Mouse (Mus musculus): ENCODE measurements around the gene St3gal3. TPM values are rescaled to one million over a fixed set of nuclear protein-coding genes. Genes with fewer than 3 reads are reported as not detected.

Gene St3gal3
- polyA plus RNA-seq, 1 experiment, result 36.9 TPM

DNA sequence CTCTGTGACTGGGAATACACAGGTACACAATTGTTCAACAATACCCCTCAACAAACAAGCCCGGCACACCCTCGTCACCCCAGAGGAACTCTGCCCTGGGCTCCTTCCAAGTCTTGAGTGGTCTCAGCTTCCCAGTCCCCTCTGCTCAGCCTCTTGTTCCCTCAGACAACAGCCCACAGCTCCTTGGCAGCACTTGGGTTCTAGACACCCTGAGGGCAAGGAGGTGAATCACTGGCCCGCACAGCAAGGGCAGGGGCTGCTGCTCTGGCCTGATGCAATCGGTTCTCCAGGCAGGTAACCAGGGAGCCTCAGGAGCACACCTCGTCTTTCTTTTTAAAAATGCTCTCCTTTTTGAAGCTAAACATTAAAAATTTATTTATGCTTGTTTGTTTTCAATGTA lies 201.5 kb downstream of the St3gal3 start:
- no peak for DNase-seq (ENCODE audit: low read depth)
- TF ChIP-seq CTCF (IDR thresholded peaks at IDR 0.05; ENCODE audit: borderline replicate concordance, extremely low read depth, insufficient read depth, insufficient read length) (no peak), POLR2A (IDR thresholded peaks at IDR 0.05; ENCODE audit: borderline replicate concordance, extremely low read depth, insufficient read depth, insufficient read length, poor library complexity, severe bottlenecking) (no peak)

DNA sequence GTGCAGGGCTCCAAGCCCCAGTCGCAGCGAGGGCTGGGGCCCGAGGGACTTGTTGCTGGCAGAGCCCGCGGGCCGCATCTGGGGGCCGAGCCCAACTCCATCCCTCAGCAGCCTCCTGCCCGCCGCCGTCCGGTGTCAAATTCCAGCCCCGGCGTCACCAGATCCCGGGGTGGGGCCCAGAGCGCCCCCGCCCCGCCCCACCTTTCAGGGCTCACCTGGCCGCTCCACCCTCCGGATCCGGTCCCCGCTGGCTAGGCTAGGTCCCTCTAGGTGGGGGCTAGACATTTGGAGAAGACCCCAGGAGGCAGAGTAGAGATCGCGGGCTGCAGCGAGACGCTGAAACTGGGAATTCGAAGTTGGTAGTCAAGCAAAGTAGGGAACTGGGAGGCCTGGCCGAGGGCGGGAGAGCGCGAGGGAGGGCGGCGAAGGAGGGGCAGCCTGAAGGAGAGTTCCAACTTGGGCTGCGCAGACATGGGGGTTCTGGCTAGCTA lies 205.3 kb downstream of the St3gal3 start, which contains the start of gene Artn:
Gene Artn, minus strand, starts transcription at position 373 of the 491 bp plus-strand sequence.
- no peak for TF ChIP-seq POLR2A (IDR thresholded peaks at IDR 0.05; ENCODE audit: borderline replicate concordance, extremely low read depth, insufficient read depth, insufficient read length, poor library complexity, severe bottlenecking)
- no peak for TF ChIP-seq CTCF (IDR thresholded peaks at IDR 0.05; ENCODE audit: borderline replicate concordance, extremely low read depth, insufficient read depth, insufficient read length)
- DNase-seq (ENCODE audit: low read depth), result no peak

DNA sequence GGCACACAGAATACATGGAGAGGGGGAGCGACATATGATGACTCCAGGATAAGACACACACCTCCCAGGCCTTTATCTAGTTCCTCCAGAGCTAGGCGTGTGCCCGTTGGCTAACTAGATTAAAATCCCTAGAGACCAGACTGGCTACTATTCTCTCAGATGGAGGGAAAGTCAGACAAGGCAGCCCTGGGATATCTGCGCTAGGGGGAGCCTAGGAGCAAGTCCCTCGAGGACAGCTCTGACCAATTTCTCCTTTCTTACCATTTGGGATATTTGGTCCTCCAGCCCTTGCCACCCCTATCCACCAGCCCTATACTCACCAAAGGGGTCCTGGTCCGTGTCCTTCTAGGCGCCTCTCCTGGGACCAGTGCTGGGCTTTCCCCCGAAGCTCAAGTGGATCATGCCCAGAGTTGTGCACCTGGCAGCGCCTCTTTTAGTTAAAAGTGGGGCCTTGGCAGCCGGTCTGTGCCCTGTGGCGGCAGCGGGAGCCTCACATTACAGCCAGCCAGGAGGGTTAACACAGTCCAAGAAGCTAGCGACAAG lies 205.9 kb downstream of the St3gal3 start:
- DNase-seq (ENCODE audit: low read depth), result no peak
- no peak for TF ChIP-seq POLR2A (IDR thresholded peaks at IDR 0.05; ENCODE audit: borderline replicate concordance, extremely low read depth, insufficient read depth, insufficient read length, poor library complexity, severe bottlenecking)
- peak; percentile 53; the same call in 1 of the 2 replicates for TF ChIP-seq CTCF (IDR thresholded peaks at IDR 0.05; ENCODE audit: borderline replicate concordance, extremely low read depth, insufficient read depth, insufficient read length)

DNA sequence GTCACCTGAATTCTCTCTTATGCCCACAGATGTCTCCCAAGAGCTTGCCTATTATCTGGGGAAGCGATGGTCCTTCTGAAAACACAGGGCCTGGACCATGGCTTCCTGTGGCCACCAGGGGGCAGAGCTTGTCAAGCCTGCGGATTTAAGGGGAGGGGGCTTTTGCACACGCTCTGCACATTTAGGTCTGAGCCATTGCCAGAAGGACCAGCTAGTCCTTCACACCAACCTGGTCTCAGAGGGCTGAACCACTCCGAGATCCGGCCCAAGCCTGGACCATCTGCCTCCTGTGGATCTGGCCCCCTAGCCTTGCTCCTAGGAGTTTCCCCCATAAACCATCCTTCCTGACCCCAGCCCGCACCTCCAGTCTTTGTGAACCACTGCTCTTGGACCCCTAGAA lies 206.5 kb downstream of the St3gal3 start:
- peak; percentile 84 for DNase-seq (ENCODE audit: low read depth)
- no peak for TF ChIP-seq POLR2A (IDR thresholded peaks at IDR 0.05; ENCODE audit: borderline replicate concordance, extremely low read depth, insufficient read depth, insufficient read length, poor library complexity, severe bottlenecking)
- peak; percentile 87 for TF ChIP-seq CTCF (IDR thresholded peaks at IDR 0.05; ENCODE audit: borderline replicate concordance, extremely low read depth, insufficient read depth, insufficient read length)

DNA sequence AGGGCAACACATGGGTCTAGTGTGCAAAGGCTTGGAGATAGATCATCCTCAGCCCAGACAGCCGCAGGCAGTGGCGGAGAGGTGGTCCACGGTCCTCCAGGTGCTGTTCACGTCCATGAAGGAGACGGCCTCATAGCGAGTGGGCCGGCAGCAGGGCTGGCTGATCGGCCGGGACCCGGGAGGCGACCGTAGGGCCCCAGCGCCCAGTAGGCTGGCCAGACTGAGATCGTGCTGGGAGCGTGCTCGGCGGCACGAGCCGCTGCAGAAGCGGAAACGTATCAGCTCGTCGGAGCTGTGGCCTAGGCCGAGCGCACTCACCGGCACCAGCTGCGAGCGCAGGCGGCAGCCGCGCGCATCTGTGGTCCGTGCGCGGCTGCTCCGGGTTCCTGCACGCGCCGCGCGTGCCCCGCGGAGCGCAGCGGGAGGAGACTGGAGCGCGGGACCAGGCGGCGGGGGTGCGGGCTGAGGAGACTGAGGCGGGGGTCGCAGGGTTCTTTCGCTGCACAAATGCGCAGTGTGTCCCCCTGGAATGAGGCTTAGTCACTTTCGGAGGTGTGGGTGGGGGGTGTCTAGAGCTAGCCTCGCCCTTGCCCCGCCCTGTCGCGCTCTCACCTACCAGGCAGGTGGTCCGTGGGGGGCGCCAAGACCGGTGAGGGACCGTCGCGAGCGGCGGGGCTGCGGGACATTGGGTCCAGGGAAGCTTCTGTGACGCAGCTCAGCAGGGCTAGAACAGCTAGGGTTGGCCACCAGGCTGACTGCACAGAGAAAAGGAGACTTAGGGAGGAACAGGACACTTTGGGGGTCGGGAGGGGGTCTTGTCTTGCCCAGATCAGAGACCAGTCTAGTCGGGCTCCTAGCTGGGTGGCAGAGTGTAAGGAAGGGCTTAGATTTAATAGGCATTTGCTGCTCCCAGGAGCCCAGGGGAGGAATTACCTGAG lies 207.9 kb downstream of the St3gal3 start:
- TF ChIP-seq POLR2A (IDR thresholded peaks at IDR 0.05; ENCODE audit: borderline replicate concordance, extremely low read depth, insufficient read depth, insufficient read length, poor library complexity, severe bottlenecking) (0 out of 2 replicates have a peak, but pooled peaks have one; percentile 22), CTCF (IDR thresholded peaks at IDR 0.05; ENCODE audit: borderline replicate concordance, extremely low read depth, insufficient read depth, insufficient read length) (no peak)
- peak; percentile 77 for DNase-seq (ENCODE audit: low read depth)

DNA sequence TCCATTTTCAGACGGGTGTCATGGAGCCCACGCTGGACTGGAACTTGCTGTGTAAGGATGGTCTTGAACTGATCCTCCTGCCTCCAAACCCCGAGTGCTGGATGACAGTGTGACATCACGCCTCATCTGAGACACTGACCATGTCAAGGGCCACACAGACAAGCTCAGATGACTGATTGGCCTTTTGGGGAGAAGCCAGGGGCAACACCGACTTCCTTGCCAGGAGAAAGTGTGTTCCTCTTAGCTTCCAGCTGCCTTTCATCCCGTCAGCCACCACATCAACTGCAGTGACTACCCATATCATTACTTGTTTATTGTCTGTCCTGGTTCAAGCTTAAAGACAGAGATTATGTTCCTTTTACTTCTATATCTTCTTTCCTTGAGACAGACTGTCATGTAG lies 209.8 kb downstream of the St3gal3 start:
- DNase-seq (ENCODE audit: low read depth), result no peak

DNA sequence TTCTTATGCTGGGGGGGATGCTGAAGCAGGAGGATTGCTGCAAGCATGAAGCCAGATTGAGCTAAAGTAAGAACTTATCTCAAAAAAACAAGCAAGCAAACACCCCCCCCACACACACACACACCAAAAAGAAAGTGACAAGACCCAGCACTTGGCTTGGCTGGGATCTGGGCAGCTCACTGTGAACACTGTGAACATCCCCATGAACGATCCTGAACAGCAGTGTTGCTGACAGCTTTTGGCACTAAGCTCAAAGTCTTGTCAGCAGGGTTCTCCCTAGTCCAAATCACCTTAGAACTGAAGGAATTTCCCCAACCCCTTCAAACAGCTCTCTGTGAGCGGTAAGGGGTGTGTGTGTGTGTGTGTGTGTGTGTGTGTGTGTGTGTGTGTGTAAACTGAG lies 211.3 kb downstream of the St3gal3 start:
- no peak for DNase-seq (ENCODE audit: low read depth)
- no peak for TF ChIP-seq CTCF (IDR thresholded peaks at IDR 0.05; ENCODE audit: borderline replicate concordance, extremely low read depth, insufficient read depth, insufficient read length)
- no peak for TF ChIP-seq POLR2A (IDR thresholded peaks at IDR 0.05; ENCODE audit: borderline replicate concordance, extremely low read depth, insufficient read depth, insufficient read length, poor library complexity, severe bottlenecking)

More for the DNA sequence above, 209.8 kb downstream of the St3gal3 start:
- TF ChIP-seq POLR2A (IDR thresholded peaks at IDR 0.05; ENCODE audit: borderline replicate concordance, extremely low read depth, insufficient read depth, insufficient read length, poor library complexity, severe bottlenecking) (no peak), CTCF (IDR thresholded peaks at IDR 0.05; ENCODE audit: borderline replicate concordance, extremely low read depth, insufficient read depth, insufficient read length) (no peak)

DNA sequence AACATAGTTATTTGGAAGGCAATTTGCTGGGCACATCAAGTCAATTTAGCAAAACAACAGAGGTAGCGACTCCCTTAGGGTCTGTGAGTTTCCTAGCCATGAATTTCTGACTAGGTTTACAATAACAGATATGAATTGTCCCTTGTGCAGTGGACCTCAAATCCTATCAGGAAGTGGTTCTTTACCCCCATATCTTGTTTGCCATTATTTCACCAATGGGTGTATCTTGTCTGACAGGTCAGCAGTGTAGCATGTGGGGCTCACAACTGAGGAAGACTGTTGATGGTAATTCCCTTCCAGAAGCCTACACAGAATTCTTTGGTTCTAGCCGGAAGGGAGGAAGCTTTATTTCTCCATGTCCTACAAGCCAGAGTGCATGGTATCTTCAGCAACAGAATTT lies 213.4 kb downstream of the St3gal3 start:
- TF ChIP-seq POLR2A (IDR thresholded peaks at IDR 0.05; ENCODE audit: borderline replicate concordance, extremely low read depth, insufficient read depth, insufficient read length, poor library complexity, severe bottlenecking) (no peak), CTCF (IDR thresholded peaks at IDR 0.05; ENCODE audit: borderline replicate concordance, extremely low read depth, insufficient read depth, insufficient read length) (no peak)
- DNase-seq (ENCODE audit: low read depth), result no peak

DNA sequence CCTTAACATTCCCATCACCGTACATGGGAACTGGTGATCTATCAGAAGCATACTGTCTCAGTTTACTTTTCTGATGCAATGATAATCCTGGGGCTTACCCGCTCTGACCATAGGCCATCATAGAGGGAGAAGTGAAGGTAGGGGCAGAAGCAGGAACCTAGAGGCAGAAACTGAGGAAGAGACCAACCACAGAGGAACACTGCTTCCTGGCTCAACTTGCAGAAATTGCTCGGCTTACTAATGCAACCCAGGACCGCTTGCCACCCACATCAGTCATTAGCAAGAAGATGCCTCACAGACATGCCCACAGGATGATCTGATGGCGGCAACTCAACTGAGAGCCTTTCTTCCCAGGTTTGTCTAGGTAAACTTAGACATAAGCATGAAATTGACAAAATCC lies 216.0 kb downstream of the St3gal3 start:
- TF ChIP-seq POLR2A (IDR thresholded peaks at IDR 0.05; ENCODE audit: borderline replicate concordance, extremely low read depth, insufficient read depth, insufficient read length, poor library complexity, severe bottlenecking) (no peak), CTCF (IDR thresholded peaks at IDR 0.05; ENCODE audit: borderline replicate concordance, extremely low read depth, insufficient read depth, insufficient read length) (no peak)
- DNase-seq (ENCODE audit: low read depth), result no peak

DNA sequence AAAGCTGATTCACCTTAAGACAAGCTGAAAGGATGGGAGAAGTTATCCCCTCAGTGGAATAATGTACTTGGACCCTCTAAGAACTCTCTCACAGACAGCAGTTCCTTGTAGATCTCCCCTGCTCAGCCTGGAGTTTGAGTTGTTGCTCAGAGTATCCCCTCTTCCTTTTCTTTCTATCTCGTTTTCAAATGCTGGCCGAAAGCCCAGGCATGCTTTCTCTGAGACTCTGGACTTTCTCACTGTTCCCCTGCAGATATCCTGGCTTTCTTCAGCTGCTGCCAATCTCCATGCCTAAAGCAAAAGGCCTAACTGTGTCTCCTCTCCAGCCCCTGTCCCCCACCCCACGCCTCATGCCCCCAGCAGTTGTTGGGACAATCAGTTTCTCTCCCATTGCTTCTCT lies 216.5 kb downstream of the St3gal3 start:
- DNase-seq (ENCODE audit: low read depth), result no peak
- no peak for TF ChIP-seq CTCF (IDR thresholded peaks at IDR 0.05; ENCODE audit: borderline replicate concordance, extremely low read depth, insufficient read depth, insufficient read length)
- TF ChIP-seq POLR2A (IDR thresholded peaks at IDR 0.05; ENCODE audit: borderline replicate concordance, extremely low read depth, insufficient read depth, insufficient read length, poor library complexity, severe bottlenecking), result no peak

DNA sequence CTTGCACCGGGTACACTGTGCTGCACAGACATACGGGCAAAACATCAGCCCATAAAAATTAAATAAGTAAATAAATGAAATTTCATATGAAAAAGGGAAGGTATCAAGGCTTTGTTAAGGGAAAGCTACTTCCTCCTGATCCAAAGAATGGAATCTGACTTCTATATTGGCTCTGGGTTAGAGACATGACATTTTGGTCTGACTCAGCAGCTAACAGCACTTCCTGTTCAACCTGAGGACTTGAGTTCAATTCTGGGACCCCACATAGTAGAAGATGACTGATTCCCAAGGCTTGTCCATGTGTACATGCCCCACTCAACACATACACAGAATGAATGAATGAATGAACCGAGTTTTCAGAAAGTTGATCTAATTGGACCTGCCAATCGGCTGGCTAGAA lies 216.9 kb downstream of the St3gal3 start:
- TF ChIP-seq CTCF (IDR thresholded peaks at IDR 0.05; ENCODE audit: borderline replicate concordance, extremely low read depth, insufficient read depth, insufficient read length) (no peak), POLR2A (IDR thresholded peaks at IDR 0.05; ENCODE audit: borderline replicate concordance, extremely low read depth, insufficient read depth, insufficient read length, poor library complexity, severe bottlenecking) (no peak)
- no peak for DNase-seq (ENCODE audit: low read depth)

Measured in brain, embryonic 14.5 days (tissue).